Mouse (Mus musculus): ENCODE measurements around the gene Metrnl.

The Metrnl gene

DNA sequence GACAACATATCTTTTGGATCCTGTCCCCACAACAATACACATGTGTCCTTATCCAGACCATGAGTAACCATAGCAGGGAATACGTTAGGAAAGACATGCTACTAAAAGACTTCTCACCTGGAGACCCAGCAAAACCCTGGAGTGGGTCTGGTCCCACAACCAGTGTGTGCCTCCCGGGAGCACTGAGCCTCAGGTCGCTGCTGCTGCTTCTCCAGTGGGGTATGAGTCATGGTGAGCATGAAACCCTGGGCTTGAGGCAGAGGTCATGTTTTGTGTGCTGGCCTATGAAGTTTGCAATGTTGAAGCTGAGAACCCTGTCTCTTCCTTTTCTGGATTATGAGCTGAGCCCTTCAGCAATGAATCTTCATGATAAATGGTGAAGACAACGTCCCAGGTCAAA is 15.3 kb upstream of the Metrnl start:
- no peak for DNase-seq

- no peak for DNase-seq
These were observed 14.7 kb upstream of the Metrnl start for GRCm38 (mm10) chr11:121686674-121687073.

DNA sequence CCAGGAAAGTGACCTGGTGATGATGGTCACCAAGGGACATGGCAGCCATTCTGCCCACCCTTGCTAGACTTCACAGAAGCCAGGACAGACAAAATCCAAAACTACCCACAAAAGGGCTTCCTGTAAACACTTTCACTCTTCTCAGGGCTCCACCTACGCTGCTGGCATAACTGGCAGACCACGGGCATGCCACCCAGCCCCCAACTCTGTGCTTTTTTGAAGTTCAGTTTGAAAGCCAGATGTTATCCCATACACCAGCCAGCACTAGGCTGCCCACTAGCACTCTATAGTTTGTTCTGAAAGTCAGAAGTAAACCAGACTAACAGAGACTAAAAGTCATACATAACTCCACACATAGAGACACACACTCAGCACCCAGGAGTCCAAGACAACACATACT is 13.3 kb upstream of the Metrnl start:
- no peak for DNase-seq

DNA sequence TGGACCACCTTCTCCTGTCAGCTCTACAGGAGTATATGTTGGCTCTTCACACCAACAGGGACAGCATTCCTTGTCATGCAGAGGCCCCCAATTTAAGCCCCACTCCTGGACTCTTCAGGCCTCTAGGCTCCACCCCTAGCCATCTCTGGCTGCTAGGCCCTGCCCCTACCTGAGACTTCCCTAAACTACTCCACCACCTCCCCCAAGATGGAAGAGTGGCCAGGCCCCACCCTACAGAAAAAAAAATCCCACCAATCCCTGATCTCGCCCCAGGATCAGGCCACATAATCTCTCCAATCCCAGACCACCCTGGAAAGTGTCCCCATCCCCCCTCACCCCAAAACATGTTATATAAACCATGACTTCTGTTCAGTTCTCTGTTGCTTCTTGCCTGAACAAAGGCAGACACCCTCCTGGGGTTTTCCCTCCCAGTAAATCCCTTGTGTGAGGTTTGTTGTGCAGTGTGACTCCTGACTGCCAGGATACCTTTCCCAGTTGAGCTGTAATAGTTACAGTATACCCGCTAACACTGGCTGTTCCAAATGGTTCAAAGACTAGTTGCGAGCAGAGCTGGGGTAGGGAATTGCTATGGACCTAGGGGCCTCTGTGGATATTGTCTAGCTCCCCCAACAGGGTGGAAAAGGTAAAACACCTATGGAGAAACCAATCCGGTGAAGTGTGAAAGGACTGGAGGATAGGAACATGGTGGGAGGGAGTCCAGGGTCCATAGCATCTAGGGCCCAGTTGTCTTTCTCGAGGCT is 5.9 kb upstream of the Metrnl start:
- no peak for DNase-seq

GRCm38 (mm10) chr11:121697271-121697670 is 4.1 kb upstream of the Metrnl start:
- DNase-seq = no peak

- no peak for DNase-seq
These were observed 2.9 kb upstream of the Metrnl start for GRCm38 (mm10) chr11:121698381-121698955.

DNA sequence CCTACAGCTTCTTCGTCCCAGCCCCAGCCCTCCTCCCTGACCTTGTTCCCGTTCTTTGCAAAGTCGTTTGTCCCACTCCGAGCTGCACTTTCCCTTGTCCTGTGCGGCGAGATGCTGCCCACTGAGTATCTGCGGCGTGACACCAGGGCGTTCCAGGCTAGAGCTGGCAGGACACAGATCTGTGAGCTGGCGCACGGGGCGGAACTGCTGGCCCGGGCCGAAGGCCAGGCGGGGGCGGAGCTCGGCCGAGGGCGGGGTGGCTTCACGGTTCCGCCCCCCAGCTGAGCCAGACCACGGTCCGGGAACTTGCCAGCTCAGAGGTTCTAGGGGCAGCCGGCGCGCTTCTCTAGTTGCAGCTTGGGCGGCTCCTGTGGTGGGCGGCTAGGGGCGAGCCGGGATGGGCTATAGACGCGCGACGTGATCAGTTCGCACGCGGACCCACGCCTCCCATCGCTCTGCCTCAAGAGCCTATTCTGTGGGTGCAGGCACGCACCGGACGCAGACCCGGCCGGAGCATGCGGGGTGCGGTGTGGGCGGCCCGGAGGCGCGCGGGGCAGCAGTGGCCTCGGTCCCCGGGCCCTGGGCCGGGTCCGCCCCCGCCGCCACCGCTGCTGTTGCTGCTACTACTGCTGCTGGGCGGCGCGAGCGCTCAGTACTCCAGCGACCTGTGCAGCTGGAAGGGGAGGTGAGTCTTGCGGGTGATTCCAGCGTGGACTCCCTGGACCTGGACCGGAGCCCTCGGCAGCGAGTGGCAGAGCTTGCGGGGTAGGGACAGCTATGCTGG is 959 bp downstream of the Metrnl start:
- DNase-seq = peak; percentile 90

DNA sequence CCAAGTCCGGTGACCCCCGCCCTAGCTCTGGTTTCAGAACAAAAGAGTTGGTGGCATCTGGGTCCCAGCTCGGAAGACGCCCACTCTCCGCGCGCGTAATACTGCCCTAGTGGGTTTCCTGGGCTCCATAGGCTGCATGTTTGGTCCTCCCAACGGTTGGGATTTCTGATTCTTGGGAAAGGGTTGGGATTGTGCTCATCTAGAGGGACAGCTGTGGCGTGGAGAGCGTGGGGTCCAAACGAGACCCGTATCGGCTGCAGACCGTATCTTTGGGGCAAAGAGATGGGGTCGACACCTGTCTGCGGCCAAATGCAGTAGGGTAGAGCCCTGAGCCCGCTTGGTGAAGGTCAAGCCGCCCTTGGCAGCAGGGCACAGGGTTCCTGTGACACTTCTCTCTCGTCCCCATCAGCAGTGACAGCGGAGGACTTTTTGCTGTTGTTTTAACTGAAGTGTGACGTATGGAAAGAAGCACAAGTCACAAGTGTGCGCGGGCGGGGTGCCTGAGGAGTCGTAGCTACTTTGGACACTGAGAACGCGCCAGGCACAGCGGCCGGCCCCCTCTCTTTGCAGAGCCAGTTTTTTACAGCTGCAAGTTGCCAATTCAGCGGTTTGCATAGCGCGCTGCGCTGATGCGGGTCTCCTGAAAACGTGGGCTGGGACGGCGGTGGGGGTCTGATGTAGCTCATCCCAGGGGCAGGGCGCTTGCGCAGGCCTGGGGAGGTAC is 1.7 kb downstream of the Metrnl start:
- peak; percentile 64 for DNase-seq

GRCm38 (mm10) chr11:121703619-121704215 is 2.4 kb downstream of the Metrnl start:
- no peak for DNase-seq

- peak; percentile 12 for DNase-seq
These were observed 5.2 kb downstream of the Metrnl start for GRCm38 (mm10) chr11:121706521-121707005.

- DNase-seq = no peak
These were observed 7.9 kb downstream of the Metrnl start for GRCm38 (mm10) chr11:121709278-121709677.

DNA sequence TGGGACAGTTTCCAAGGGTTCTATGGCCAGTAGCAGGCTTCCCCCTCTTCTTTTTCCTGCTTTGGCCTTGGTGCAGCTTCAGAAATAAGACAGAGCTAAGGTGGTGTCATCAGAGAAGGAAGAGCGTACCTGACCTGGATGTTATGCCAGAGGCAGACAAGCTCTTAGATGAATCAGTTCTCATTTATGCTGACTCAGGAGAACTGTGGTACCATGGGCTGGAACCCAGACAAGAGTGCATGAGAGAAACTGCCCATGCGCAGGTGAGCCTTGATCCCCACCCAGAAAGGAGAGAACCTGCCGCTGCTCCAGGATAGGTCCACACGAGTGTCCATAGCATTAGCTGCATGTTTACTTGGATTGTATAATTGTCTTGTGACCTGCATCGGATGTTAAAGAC is 8.9 kb downstream of the Metrnl start:
- DNase-seq = no peak

GRCm38 (mm10) chr11:121712987-121713386 is 11.6 kb downstream of the Metrnl start:
- no peak for DNase-seq

GRCm38 (mm10) chr11:121713569-121713968 is 12.2 kb downstream of the Metrnl start:
- DNase-seq = no peak

GRCm38 (mm10) chr11:121714745-121715485 is 13.6 kb downstream of the Metrnl start:
- no peak for DNase-seq

DNA sequence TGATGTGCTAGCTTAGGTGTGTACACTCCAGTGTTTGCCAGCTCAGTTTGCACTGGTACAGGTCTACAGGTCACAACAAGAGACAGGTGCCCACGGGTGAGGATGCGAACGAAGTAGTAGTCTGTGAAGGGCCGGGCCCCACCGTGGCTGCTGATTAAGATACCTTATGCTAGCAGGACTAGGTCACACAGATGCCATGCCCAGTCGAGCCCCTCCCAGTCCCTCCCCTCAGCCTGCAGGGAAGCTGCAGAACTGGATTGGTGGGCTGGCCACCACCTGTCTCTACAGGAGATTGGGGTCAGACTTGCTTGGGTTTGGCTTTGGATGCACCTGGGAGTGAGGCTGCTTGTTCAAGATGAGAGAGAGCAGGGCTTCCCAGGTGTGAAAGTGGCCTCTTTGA is 16.4 kb downstream of the Metrnl start:
- no peak for DNase-seq

DNA sequence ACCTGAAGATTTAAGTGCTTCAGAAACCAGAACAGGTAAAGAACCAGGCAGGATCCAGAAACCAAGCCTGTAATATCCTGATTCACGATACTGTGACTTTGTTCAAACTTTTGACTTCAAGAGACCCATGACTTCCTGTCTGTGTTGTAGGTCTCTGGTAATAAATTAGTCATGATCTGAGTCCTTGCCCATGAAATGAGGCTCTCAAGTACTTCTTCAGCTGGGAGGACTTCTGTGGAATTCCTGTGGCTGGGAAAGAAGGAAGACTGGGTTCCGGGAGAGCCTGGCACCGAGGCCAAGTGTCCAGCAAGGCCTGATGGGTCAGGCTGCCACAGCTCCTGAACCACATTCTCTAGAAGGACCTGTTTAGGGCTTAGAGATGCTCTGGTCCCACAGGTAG is 19.4 kb downstream of the Metrnl start:
- no peak for DNase-seq

DNA sequence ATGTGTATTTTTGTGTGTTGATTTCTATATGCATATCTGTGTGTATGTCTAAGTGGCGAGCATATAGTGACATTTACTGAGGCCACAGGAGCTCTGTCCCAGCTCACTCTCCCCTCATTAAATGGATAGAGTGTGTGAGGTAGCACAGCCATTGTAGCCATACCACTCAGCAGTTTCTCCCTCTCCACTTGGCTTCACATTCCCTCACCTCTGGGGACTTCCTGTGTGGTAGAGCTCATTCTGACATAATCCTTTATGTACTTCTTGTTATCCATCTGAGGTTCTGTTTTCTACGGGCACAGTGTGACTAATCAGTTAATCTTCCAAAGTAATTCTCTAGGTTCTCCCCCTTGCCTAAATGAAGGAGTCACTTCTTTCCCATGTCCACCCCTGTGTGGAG is 21.1 kb downstream of the Metrnl start:
- no peak for DNase-seq

- no peak for DNase-seq
These were observed 25.3 kb downstream of the Metrnl start for GRCm38 (mm10) chr11:121726625-121727024.

GRCm38 (mm10) chr11:121734184-121734583 is 32.8 kb downstream of the Metrnl start:
- no peak for DNase-seq

DNA sequence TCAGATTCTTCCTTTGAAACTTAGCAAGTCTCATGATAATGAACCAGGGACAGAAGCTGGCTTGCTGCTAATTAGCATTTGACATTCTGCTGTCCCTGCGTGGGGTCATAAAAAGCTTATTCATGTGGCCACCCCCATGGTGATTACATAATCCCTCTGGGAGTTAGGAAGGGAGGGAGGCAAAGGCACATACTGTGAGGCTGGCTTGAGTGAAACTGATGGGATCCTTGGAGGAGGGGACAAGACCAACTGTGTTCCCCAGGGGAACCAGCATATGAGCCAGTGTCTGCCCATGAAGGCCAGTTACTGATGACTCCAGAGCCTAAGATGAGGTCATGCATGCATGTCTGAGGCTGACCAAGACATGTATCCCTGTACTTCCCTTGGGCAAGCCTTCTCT is 33.5 kb downstream of the Metrnl start:
- DNase-seq = no peak

DNA sequence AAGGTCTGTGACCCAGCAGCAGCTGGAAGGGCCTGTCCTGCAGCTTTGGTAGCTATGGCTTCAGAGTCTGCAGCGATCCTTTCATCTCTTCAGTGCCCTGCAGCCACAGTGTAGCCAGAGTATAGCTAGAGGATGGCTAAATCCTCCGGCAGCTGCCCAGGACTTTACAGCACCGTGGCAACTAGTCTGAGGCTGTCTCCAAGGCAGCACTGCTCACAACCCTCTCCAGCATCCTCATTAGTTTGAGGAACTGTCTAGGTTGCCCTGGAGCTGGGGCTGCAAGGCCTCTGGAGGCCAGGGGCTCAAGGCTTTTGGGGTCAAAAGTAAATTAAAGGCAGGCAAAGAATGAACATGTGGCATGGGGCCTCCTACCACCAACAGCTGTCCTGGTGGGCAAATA is 37.3 kb downstream of the Metrnl start:
- peak; percentile 32 for DNase-seq

All from embryo, embryonic 11 days (tissue).